Mouse (Mus musculus) liver, adult 2 months (tissue): ENCODE measurements around the gene Plekhg5.

Source experiments
- CTCF ChIP-seq: fragments of 200-500 bp; IDR thresholded peaks from 2 replicates; pipeline ENCODE4 v1.5.1; 2011; ENCODE audit warnings: low read depth, low read length, control low read depth
- POLR2A ChIP-seq: fragments of 200-500 bp; IDR thresholded peaks from 2 replicates; pipeline ENCODE4 v1.6.1; 2011; ENCODE audit warnings: low read length, control low read depth; ENCODE audit not compliant: insufficient read depth; ENCODE audit errors: extremely low read depth

DNA sequence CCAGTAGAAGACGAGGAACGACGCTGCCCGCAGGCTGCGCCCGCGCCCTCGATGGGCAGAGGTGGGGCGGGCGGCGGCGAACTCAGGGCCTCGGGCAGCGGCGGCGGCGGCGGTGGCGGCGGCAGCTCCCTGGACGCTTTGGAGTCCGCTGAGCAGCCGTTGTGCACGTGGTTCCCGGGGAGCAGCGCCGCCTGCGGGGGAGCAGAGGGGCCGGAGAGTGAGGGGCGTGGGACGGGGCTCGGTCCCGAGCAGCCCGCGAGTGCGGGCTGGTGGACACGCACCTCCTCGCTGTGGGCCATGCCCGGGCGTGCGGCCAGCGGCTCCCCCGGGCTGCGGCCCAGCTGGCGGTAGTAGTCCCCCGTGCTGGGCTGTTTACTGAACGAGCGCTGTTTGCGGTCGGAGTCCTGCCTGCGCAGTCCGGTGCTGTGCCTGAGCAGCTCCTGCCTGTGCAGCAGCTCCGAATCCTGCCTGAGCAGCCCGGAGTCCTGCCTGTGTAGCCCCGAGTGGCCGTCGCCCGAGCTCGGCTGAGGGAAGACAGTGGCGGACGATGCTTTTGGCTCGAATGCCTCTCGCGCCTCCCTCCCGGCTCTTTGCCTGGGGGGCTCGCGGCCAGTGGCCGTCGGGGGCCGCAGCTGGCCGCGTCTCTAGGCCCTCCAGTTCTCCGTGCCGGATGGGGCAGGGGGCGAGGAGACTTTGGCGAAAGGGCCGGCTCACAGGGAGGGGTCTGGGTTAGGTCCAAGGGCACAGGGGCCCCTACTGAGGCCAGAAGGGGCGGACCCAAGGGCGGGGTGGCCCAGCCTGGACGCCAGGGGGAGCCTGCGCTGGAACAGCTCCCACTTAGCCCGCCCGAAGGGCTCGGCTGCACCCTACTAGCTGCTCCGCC, 58.7 kb downstream of the Plekhg5 start:
- TF ChIP-seq POLR2A (no peak), CTCF (peak; percentile 64)
